Mouse (Mus musculus) ES-Bruce4 (cell line): Measurements from ENCODE around the gene B3gnt6. TPM values are rescaled to one million over a fixed set of nuclear protein-coding genes. Genes with fewer than 3 reads are reported as not detected.

Experiments used
- H3K27ac ChIP-seq: 2 replicates; pipeline ENCODE4 v1.5.1; 2012; ENCODE audit warnings: low read length, inconsistent platforms; ENCODE audit not compliant: insufficient read depth
- H3K27me3 ChIP-seq: 2 replicates; pipeline ENCODE4 v1.6.1; 2012; ENCODE audit warnings: mild to moderate bottlenecking, low read length, inconsistent platforms; ENCODE audit not compliant: control insufficient read depth, poor library complexity, insufficient read depth, severe bottlenecking
- H3K36me3 ChIP-seq: 2 replicates; pipeline ENCODE4 v1.6.1; 2012; ENCODE audit warnings: inconsistent platforms, mild to moderate bottlenecking, low read length, moderate library complexity; ENCODE audit not compliant: control insufficient read depth, poor library complexity, insufficient read depth, severe bottlenecking
- H3K4me1 ChIP-seq: one replicate; pipeline ENCODE4 v1.8.1; 2011; ENCODE audit warnings: low read length; ENCODE audit not compliant: control insufficient read depth, insufficient read depth
- H3K4me3 ChIP-seq: 2 replicates; pipeline ENCODE4 v1.5.1; 2011; ENCODE audit warnings: low read depth, mild to moderate bottlenecking, low read length
- H3K9ac ChIP-seq: 2 replicates; pipeline ENCODE4 v1.6.1; 2012; ENCODE audit warnings: low read depth, mild to moderate bottlenecking, inconsistent platforms; ENCODE audit not compliant: poor library complexity, severe bottlenecking
- H3K9me3 ChIP-seq: replicated peaks from 2 replicates; pipeline ENCODE4 v1.6.1; 2012; ENCODE audit warnings: mild to moderate bottlenecking, low read length, inconsistent platforms; ENCODE audit not compliant: control insufficient read depth, poor library complexity, insufficient read depth, severe bottlenecking
- CTCF ChIP-seq: IDR thresholded peaks from one replicate; pipeline ENCODE4 v1.8.1; 2011; ENCODE audit warnings: low read depth, low read length
- EP300 ChIP-seq: IDR thresholded peaks from 2 replicates; pipeline ENCODE4 v1.6.1; 2011; ENCODE audit warnings: low read depth, low read length; ENCODE audit not compliant: insufficient read depth
- POLR2A ChIP-seq: IDR thresholded peaks from one replicate; pipeline ENCODE4 v1.8.1; 2011; ENCODE audit warnings: low read length; ENCODE audit not compliant: insufficient read depth
- polyA plus RNA-seq: library from polyadenylated mRNA; stranded (reverse); fragments of >200 nt; gene quantifications from 2 replicates; pipeline ENCODE4 v1.2.4, GENCODE M21; 2011; ENCODE audit warnings: low read depth; ENCODE audit not compliant: missing spikeins, insufficient read depth, insufficient read length

The B3gnt6 gene
- polyA plus RNA-seq, 1 experiment = not detected

- Histone ChIP-seq H3K9me3 (no peaks in the 10 kb centered on the region), H3K36me3 (no peaks in the 10 kb centered on the region), H3K4me1 (peaks cover 2% of the 10 kb centered on the region), H3K9ac (peak overlapping the region; percentile 44), H3K4me3 (peak overlapping the region; percentile 97), H3K27me3 (no peaks in the 10 kb centered on the region), H3K27ac (0 out of 2 replicates have a peak overlapping the region, but pooled peaks have one; percentile 45)
- TF ChIP-seq CTCF (no peak), EP300 (no peak), POLR2A (no peak)
Measured at GRCm38 (mm10) chr7:98178560-98179231, 20.6 kb downstream of the B3gnt6 start.

- peaks cover 5% of the 10 kb centered on the region for H3K4me1 ChIP-seq
- H3K36me3 ChIP-seq = no peaks in the 10 kb centered on the region
- H3K4me3 ChIP-seq = peak within 1 kb of the TSS; percentile 97
- no peaks in the 10 kb centered on the region for H3K27me3 ChIP-seq
- H3K9ac ChIP-seq = peak within 1 kb of the TSS; percentile 44
- TF ChIP-seq CTCF (peak; percentile 19), POLR2A (no peak), EP300 (0 out of 2 replicates have a peak, but pooled peaks have one; percentile 17)
- H3K9me3 ChIP-seq = no peaks in the 10 kb centered on the region
- 0 out of 2 replicates have a peak within 1 kb of the TSS, but pooled peaks have one; percentile 45 for H3K27ac ChIP-seq
Measured at GRCm38 (mm10) chr7:98177929-98178559, 21.2 kb downstream of the B3gnt6 start, which contains the start of gene Capn5. TSS of gene Capn5 (minus strand) at chr7:98178274.

GRCm38 (mm10) chr7:98177566-98177928, 21.7 kb downstream of the B3gnt6 start:
- Histone ChIP-seq H3K9me3 (no peaks in the 10 kb centered on the region), H3K36me3 (no peaks in the 10 kb centered on the region), H3K4me1 (peaks cover 8% of the 10 kb centered on the region), H3K4me3 (peak overlapping the region; percentile 87), H3K27me3 (no peaks in the 10 kb centered on the region), H3K9ac (peak overlapping the region; percentile 44), H3K27ac (no peak overlapping the region)
- TF ChIP-seq EP300 = no peak
- no peak for TF ChIP-seq CTCF
- no peak for TF ChIP-seq POLR2A

GRCm38 (mm10) chr7:98177071-98177485, 22.2 kb downstream of the B3gnt6 start:
- TF ChIP-seq CTCF (no peak), EP300 (no peak)
- Histone ChIP-seq H3K4me1 (peaks cover 10% of the 10 kb centered on the region), H3K9me3 (no peaks in the 10 kb centered on the region), H3K36me3 (no peaks in the 10 kb centered on the region), H3K4me3 (peak overlapping the region; percentile 19), H3K27me3 (no peaks in the 10 kb centered on the region), H3K27ac (no peak overlapping the region), H3K9ac (no peak overlapping the region)

- Histone ChIP-seq H3K9me3 (no peaks in the 10 kb centered on the region), H3K4me3 (peak overlapping the region; percentile 19), H3K4me1 (peaks cover 10% of the 10 kb centered on the region), H3K36me3 (no peaks in the 10 kb centered on the region), H3K27ac (no peak overlapping the region), H3K27me3 (no peaks in the 10 kb centered on the region), H3K9ac (no peak overlapping the region)
- peak; percentile 51 for TF ChIP-seq EP300
- TF ChIP-seq CTCF = no peak
Measured at GRCm38 (mm10) chr7:98176322-98177070, 22.8 kb downstream of the B3gnt6 start.
